Mouse (Mus musculus): Measurements from ENCODE around the gene Noxa1. TPM values are rescaled to one million over a fixed set of nuclear protein-coding genes. Genes with fewer than 3 reads are reported as not detected.

Noxa1 gene
- polyA plus RNA-seq, 1 experiment from 2014 or later: 0.24 TPM

GRCm38 (mm10) chr2:25125146-25125545, 30.2 kb upstream of the Noxa1 start:
- no peak overlapping the region for H3K4me3 ChIP-seq (ENCODE audit: low read depth, low read length)
- 88% methylated on average over 6 of the region's 6 CpGs for WGBS
- H3K9me3 ChIP-seq (ENCODE audit: control insufficient read depth, low read length): no peaks in the 10 kb centered on the region
- ATAC-seq (ENCODE audit: insufficient number of reproducible peaks, low FRiP score, low TSS enrichment, low read depth): no peak
- no peaks in the 10 kb centered on the region for H3K27me3 ChIP-seq (ENCODE audit: control insufficient read depth, insufficient read depth, low read length)
- no peak for DNase-seq (ENCODE audit: low spot score)
- no peak overlapping the region for H3K9ac ChIP-seq (ENCODE audit: low read length)
- 0 out of 2 replicates have a peak, but pooled peaks cover 2% of the 10 kb centered on the region for H3K4me1 ChIP-seq (ENCODE audit: control insufficient read depth, insufficient read depth, low read length)
- H3K4me2 ChIP-seq (ENCODE audit: low read depth, severe bottlenecking): no peak overlapping the region
- H3K36me3 ChIP-seq (ENCODE audit: control insufficient read depth, insufficient read depth, low read length): no peaks in the 10 kb centered on the region
- no peak overlapping the region; the same call in 1 of the 2 replicates for H3K27ac ChIP-seq (replicated peaks; ENCODE audit: low read depth, low read length)

GRCm38 (mm10) chr2:25124411-25124810, 29.5 kb upstream of the Noxa1 start:
- Histone ChIP-seq H3K9me3 (ENCODE audit: control insufficient read depth, low read length) (no peaks in the 10 kb centered on the region), H3K9ac (ENCODE audit: low read length) (no peak overlapping the region), H3K4me2 (ENCODE audit: low read depth, severe bottlenecking) (no peak overlapping the region), H3K27ac (replicated peaks; ENCODE audit: low read depth, low read length) (no peak overlapping the region), H3K4me3 (ENCODE audit: low read depth, low read length) (no peak overlapping the region), H3K4me1 (ENCODE audit: control insufficient read depth, insufficient read depth, low read length) (0 out of 2 replicates have a peak, but pooled peaks cover 2% of the 10 kb centered on the region), H3K36me3 (ENCODE audit: control insufficient read depth, insufficient read depth, low read length) (no peaks in the 10 kb centered on the region), H3K27me3 (ENCODE audit: control insufficient read depth, insufficient read depth, low read length) (no peaks in the 10 kb centered on the region)
- DNase-seq (ENCODE audit: low spot score) (no peak), ATAC-seq (ENCODE audit: insufficient number of reproducible peaks, low FRiP score, low TSS enrichment, low read depth) (no peak)
- WGBS: 73% methylated on average over 3 of the region's 3 CpGs

- H3K4me3 ChIP-seq (ENCODE audit: low read depth, low read length): no peak overlapping the region
- H3K27me3 ChIP-seq (ENCODE audit: control insufficient read depth, insufficient read depth, low read length): no peaks in the 10 kb centered on the region
- no peak overlapping the region for H3K27ac ChIP-seq (replicated peaks; ENCODE audit: low read depth, low read length)
- 0 out of 2 replicates have a peak, but pooled peaks cover 2% of the 10 kb centered on the region for H3K4me1 ChIP-seq (ENCODE audit: control insufficient read depth, insufficient read depth, low read length)
- no peak overlapping the region for H3K9ac ChIP-seq (ENCODE audit: low read length)
- no peaks in the 10 kb centered on the region for H3K36me3 ChIP-seq (ENCODE audit: control insufficient read depth, insufficient read depth, low read length)
- no peaks in the 10 kb centered on the region for H3K9me3 ChIP-seq (ENCODE audit: control insufficient read depth, low read length)
- DNase-seq (ENCODE audit: low spot score) (no peak), ATAC-seq (ENCODE audit: insufficient number of reproducible peaks, low FRiP score, low TSS enrichment, low read depth) (no peak)
- no peak overlapping the region for H3K4me2 ChIP-seq (ENCODE audit: low read depth, severe bottlenecking)
- WGBS: 82% methylated on average over 5 of the region's 5 CpGs
Measured at GRCm38 (mm10) chr2:25123527-25123926, 28.6 kb upstream of the Noxa1 start.

- DNase-seq (ENCODE audit: low spot score): no peak
- Histone ChIP-seq H3K27ac (replicated peaks; ENCODE audit: low read depth, low read length) (no peak overlapping the region), H3K36me3 (ENCODE audit: control insufficient read depth, insufficient read depth, low read length) (no peaks in the 10 kb centered on the region), H3K4me3 (ENCODE audit: low read depth, low read length) (no peak overlapping the region), H3K9ac (ENCODE audit: low read length) (no peak overlapping the region), H3K4me2 (ENCODE audit: low read depth, severe bottlenecking) (no peak overlapping the region), H3K4me1 (ENCODE audit: control insufficient read depth, insufficient read depth, low read length) (0 out of 2 replicates have a peak, but pooled peaks cover 2% of the 10 kb centered on the region), H3K27me3 (ENCODE audit: control insufficient read depth, insufficient read depth, low read length) (no peaks in the 10 kb centered on the region), H3K9me3 (ENCODE audit: control insufficient read depth, low read length) (no peaks in the 10 kb centered on the region)
- 64% methylated on average over 2 of the region's 2 CpGs for WGBS
- no peak for ATAC-seq (ENCODE audit: insufficient number of reproducible peaks, low FRiP score, low TSS enrichment, low read depth)
Measured at GRCm38 (mm10) chr2:25122666-25123065, 27.7 kb upstream of the Noxa1 start.

GRCm38 (mm10) chr2:25120963-25121362, 26.0 kb upstream of the Noxa1 start:
- no peaks in the 10 kb centered on the region for H3K36me3 ChIP-seq (ENCODE audit: control insufficient read depth, insufficient read depth, low read length)
- no peak overlapping the region for H3K9ac ChIP-seq (ENCODE audit: low read length)
- 75% methylated on average over 7 of the region's 7 CpGs for WGBS
- DNase-seq (ENCODE audit: low spot score): no peak
- H3K4me3 ChIP-seq (ENCODE audit: low read depth, low read length): no peak overlapping the region
- no peaks in the 10 kb centered on the region for H3K9me3 ChIP-seq (ENCODE audit: control insufficient read depth, low read length)
- no peaks in the 10 kb centered on the region for H3K27me3 ChIP-seq (ENCODE audit: control insufficient read depth, insufficient read depth, low read length)
- no peak for ATAC-seq (ENCODE audit: insufficient number of reproducible peaks, low FRiP score, low TSS enrichment, low read depth)
- no peak overlapping the region for H3K27ac ChIP-seq (replicated peaks; ENCODE audit: low read depth, low read length)
- H3K4me1 ChIP-seq (ENCODE audit: control insufficient read depth, insufficient read depth, low read length): 0 out of 2 replicates have a peak, but pooled peaks cover 2% of the 10 kb centered on the region
- no peak overlapping the region for H3K4me2 ChIP-seq (ENCODE audit: low read depth, severe bottlenecking)

- no peaks in the 10 kb centered on the region for H3K36me3 ChIP-seq (ENCODE audit: control insufficient read depth, insufficient read depth, low read length)
- no peaks in the 10 kb centered on the region for H3K9me3 ChIP-seq (ENCODE audit: control insufficient read depth, low read length)
- no peaks in the 10 kb centered on the region for H3K27me3 ChIP-seq (ENCODE audit: control insufficient read depth, insufficient read depth, low read length)
- WGBS: 62% methylated on average over 2 of the region's 2 CpGs
- no peak overlapping the region for H3K4me2 ChIP-seq (ENCODE audit: low read depth, severe bottlenecking)
- no peak overlapping the region for H3K27ac ChIP-seq (replicated peaks; ENCODE audit: low read depth, low read length)
- H3K9ac ChIP-seq (ENCODE audit: low read length): no peak overlapping the region
- DNase-seq (ENCODE audit: low spot score) (no peak), ATAC-seq (ENCODE audit: insufficient number of reproducible peaks, low FRiP score, low TSS enrichment, low read depth) (no peak)
- no peak overlapping the region for H3K4me3 ChIP-seq (ENCODE audit: low read depth, low read length)
- H3K4me1 ChIP-seq (ENCODE audit: control insufficient read depth, insufficient read depth, low read length): no peaks in the 10 kb centered on the region
Measured at GRCm38 (mm10) chr2:25115442-25115841, 20.5 kb upstream of the Noxa1 start.

GRCm38 (mm10) chr2:25114308-25114707, 19.4 kb upstream of the Noxa1 start:
- Histone ChIP-seq H3K4me3 (ENCODE audit: low read depth, low read length) (no peak overlapping the region), H3K9me3 (ENCODE audit: control insufficient read depth, low read length) (no peaks in the 10 kb centered on the region), H3K9ac (ENCODE audit: low read length) (no peak overlapping the region), H3K4me2 (ENCODE audit: low read depth, severe bottlenecking) (no peak overlapping the region), H3K36me3 (ENCODE audit: control insufficient read depth, insufficient read depth, low read length) (no peaks in the 10 kb centered on the region), H3K27ac (replicated peaks; ENCODE audit: low read depth, low read length) (no peak overlapping the region), H3K27me3 (ENCODE audit: control insufficient read depth, insufficient read depth, low read length) (no peaks in the 10 kb centered on the region), H3K4me1 (ENCODE audit: control insufficient read depth, insufficient read depth, low read length) (no peaks in the 10 kb centered on the region)
- DNase-seq (ENCODE audit: low spot score) (no peak), ATAC-seq (ENCODE audit: insufficient number of reproducible peaks, low FRiP score, low TSS enrichment, low read depth) (no peak)
- WGBS: 71% methylated on average over 2 of the region's 2 CpGs

- Histone ChIP-seq H3K4me2 (ENCODE audit: low read depth, severe bottlenecking) (no peak overlapping the region), H3K36me3 (ENCODE audit: control insufficient read depth, insufficient read depth, low read length) (no peaks in the 10 kb centered on the region), H3K4me1 (ENCODE audit: control insufficient read depth, insufficient read depth, low read length) (no peaks in the 10 kb centered on the region), H3K27me3 (ENCODE audit: control insufficient read depth, insufficient read depth, low read length) (no peaks in the 10 kb centered on the region), H3K9ac (ENCODE audit: low read length) (no peak overlapping the region), H3K4me3 (ENCODE audit: low read depth, low read length) (no peak overlapping the region), H3K27ac (replicated peaks; ENCODE audit: low read depth, low read length) (0 out of 2 replicates have a peak overlapping the region, but pooled peaks have one; percentile 4), H3K9me3 (ENCODE audit: control insufficient read depth, low read length) (no peaks in the 10 kb centered on the region)
- ATAC-seq (ENCODE audit: insufficient number of reproducible peaks, low FRiP score, low TSS enrichment, low read depth): no peak
- 75% methylated on average over 9 of the region's 9 CpGs for WGBS
- no peak for DNase-seq (ENCODE audit: low spot score)
Measured at GRCm38 (mm10) chr2:25111184-25111791, 16.3 kb upstream of the Noxa1 start.

Measured in limb, embryonic 11.5 days (tissue).